Mouse (Mus musculus) hematopoietic stem cell, adult 5-6 weeks (primary cell): Measurements from ENCODE around the gene Gm7970. TPM values are rescaled to one million over a fixed set of nuclear protein-coding genes. Genes with fewer than 3 reads are reported as not detected.
"Not testable (repeated sequence)": the region's sequence is repeated elsewhere in the genome, so short reads cannot be mapped to it uniquely, and the experiment has no call there.

ENCODE experiments used
- ATAC-seq, 2 experiments: fragments of 125-278 bp in 1 of 2; replicated peaks in 1 of 2; 2 replicates each; pipeline ENCODE4 v1.8.0; 2016 to 2017; ENCODE audit warnings: inconsistent platforms in 2 of 2, mild to moderate bottlenecking in 2 of 2, moderate number of reproducible peaks in 2 of 2, low read depth in 1 of 2, moderate TSS enrichment in 1 of 2; ENCODE audit not compliant: low FRiP score in 2 of 2, poor library complexity in 2 of 2, severe bottlenecking in 2 of 2, insufficient read depth in 1 of 2, low TSS enrichment in 1 of 2
- total RNA-seq: library from RNA; stranded (forward); fragments of 172-1452, 232-1000 nt; gene quantifications from 2 replicates; pipeline ENCODE4 v1.2.3, GENCODE M21; 2017

The Gm7970 gene
- not detected in 2 replicates for total RNA-seq

- not testable (repeated sequence) for ATAC-seq
Observed at GRCm38 (mm10) chr14:41555483-41555882, at the start of gene Gm7970. TSS of gene Gm7970 (minus strand) at chr14:41555583.

- not testable (repeated sequence) for ATAC-seq
Observed at GRCm38 (mm10) chr14:41600935-41601334, 45.6 kb upstream of the Gm7970 start.

DNA sequence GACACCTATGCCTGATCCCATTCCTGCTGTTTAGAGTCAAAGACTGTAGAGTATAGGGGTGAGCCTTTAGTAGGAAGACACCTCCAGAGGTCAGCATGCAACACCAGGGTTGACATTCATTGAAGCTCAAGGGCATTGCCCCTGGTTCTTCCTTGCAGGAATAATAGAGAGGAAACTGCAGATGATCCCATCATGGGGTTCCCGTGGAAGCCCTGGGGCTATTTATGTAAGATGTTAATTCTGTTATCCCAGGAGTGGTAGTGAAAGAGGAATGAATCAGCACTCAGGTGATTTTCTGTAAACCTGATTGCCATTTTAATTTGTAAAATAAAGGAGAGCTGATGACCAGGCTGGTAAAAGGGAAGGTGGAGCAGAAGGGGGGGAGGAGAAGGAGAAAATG, 31.0 kb upstream of the Gm7970 start:
- not testable (repeated sequence) for ATAC-seq

DNA sequence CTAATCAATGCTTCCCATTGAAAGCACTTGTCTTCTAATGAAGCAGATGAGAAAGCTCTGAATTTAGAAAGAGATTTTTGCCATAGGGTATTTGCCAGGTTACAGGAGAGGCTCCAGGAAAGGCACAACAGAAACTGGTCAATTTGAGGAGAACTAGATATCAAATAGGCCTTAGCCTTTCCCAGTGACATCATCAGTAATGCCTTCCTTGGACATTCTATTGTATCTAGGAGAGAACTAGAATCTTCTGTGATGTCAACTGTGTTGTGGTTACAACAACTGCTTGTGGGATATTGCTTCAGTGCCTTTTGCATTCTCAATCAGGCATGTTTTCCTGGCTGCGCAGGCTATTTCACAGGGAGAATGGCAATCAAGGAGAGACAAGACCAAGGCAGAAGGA, 17.5 kb upstream of the Gm7970 start, which contains the start of gene 1700049E17Rik2:
1700049E17Rik2 (plus strand) TSS at position 301 of the 400 bp plus-strand sequence.
- not testable (repeated sequence) for ATAC-seq

DNA sequence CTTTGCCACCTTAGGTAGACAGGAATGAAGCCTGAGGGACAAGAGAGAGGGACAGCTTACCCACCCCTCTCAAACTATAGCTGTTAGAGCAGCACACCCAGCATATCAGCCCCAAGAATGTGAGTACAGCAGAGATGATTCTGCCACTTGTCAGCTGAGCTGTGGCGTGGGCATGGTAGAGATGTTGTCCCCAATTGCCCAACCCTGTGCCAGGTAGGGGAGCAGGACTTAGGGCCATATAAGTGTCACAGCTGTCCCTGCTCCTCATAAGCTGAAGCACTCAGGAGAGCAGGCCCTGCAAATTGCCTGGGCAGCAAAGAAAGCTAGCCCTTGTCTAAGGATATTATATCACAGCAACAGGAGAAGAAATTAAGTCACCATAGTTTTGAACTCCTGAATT, 30.7 kb downstream of the Gm7970 start:
- ATAC-seq, result not testable (repeated sequence)

- ATAC-seq, result not testable (repeated sequence)
Observed at GRCm38 (mm10) chr14:41520683-41521082, 34.7 kb downstream of the Gm7970 start.

Other genes starting within 250 kb of the Gm7970 start
- not detected in 2 replicates for gene Gm5798, start 207.0 kb downstream of the Gm7970 start, total RNA-seq
- not detected in 2 replicates for gene Gm7945, start 169.2 kb downstream of the Gm7970 start, total RNA-seq
- gene Gm6482, start 147.3 kb downstream of the Gm7970 start, total RNA-seq, result not detected in 2 replicates
- not detected in 2 replicates for gene Gm7954, start 102.1 kb downstream of the Gm7970 start, total RNA-seq
- not detected in 2 replicates for gene Gm3486, start 66.1 kb downstream of the Gm7970 start, total RNA-seq
- gene 1700049E17Rik2, start 17.6 kb upstream of the Gm7970 start, total RNA-seq, result not detected in 2 replicates
- gene Gm3072, start 69.0 kb upstream of the Gm7970 start, total RNA-seq, result not detected in 2 replicates
- not detected in 2 replicates for gene Gm3676, start 90.9 kb upstream of the Gm7970 start, total RNA-seq
- gene Gm8068, start 146.3 kb upstream of the Gm7970 start, total RNA-seq, result not detected in 2 replicates
- not detected in 2 replicates for gene Gm7929, start 195.0 kb upstream of the Gm7970 start, total RNA-seq
- gene Gm47189, start 216.9 kb upstream of the Gm7970 start, total RNA-seq, result not detected in 2 replicates